Mouse (Mus musculus) heart, adult 9 months (tissue): ENCODE measurements around the gene Fam83g.
"Not testable (repeated sequence)": the region's sequence is repeated elsewhere in the genome, so short reads cannot be mapped to it uniquely, and the experiment has no call there.

ENCODE experiments used
- DNase-seq, 2 experiments: peaks; one replicate each; pipeline ENCODE4 v3.0.0; 2022; ENCODE audit warnings: low spot score in 2 of 2

Gene Fam83g

DNA sequence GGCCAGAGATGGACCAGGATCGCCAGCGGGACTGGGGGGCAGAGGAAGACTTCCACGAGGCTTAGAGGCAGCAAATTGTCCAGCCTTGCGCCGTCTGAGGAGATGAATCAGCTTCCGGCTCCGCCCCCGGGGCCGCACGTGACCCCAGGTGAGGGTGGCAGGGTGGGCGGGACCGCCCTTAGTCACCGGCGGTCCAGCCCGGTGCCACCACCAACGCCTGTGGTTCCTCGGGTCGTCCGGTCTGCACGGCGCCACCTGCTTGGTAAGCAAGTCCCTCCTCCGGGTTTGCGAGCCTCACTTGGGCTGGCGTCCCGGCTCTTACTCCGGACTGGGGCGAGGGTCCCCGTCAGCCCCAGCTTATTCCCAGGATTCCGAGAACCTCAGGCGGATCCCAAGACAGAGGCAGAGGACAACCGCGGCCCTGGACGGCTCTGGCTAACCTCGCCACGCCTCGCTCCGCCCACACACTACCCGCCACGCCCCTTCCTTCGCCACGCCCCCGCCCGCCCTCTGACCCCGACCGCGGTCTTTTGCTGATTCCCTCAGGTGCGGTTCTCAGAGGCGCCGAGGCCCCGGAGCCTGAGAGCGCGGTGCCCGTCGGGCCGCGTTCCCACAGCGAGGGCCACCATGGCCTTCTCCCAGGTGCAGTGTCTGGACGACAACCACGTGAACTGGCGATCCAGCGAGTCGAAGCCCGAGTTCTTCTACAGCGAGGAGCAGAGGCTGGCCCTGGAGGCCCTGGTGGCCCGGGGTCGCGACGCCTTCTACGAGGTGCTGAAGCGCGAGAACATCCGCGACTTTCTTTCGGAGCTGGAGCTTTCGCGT lies at the start of gene Fam83g:
Fam83g (plus strand) TSS at position 185 of the 825 bp plus-strand sequence.
- DNase-seq: peak; percentile 35 to 40

DNA sequence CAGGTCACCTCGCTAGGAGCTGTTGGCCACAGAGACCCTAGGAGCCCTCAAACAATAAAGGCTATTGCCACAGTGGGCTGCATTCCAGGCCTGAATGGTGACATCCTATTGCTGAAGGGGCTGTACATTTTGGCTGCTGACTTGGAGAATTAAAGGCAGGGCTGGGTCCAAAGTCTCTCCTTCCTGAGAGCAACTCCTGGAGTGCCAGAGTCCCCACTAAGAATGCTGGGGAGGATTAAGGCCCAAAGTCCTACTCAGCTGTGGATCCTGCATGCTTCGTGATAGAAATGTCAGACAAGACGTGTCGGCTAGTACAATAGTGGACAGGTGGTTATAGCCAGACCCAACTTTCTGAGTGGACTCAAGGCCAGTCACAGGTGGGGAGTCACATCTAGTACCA lies 47.6 kb upstream of the Fam83g start:
- not testable (repeated sequence) for DNase-seq

DNA sequence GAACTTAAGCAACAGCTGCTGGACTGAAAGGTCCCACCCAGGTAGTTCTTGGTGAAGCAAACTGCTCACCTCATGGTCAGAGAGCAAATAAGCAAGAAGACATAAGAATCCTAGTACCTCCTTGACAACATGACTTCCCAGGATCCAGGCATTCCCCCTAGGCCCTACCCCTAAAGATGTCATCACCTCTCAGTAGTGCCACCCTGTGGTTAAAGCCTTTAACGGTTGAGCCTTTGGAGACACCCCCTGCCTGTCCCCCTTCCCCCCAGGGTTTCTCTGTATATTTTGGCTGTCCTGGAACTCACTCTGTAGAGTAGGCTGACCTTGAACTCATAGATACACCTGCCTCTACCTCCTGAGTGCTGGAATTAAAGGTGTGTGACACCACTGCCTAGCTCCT lies 46.5 kb upstream of the Fam83g start:
- no peak for DNase-seq

DNA sequence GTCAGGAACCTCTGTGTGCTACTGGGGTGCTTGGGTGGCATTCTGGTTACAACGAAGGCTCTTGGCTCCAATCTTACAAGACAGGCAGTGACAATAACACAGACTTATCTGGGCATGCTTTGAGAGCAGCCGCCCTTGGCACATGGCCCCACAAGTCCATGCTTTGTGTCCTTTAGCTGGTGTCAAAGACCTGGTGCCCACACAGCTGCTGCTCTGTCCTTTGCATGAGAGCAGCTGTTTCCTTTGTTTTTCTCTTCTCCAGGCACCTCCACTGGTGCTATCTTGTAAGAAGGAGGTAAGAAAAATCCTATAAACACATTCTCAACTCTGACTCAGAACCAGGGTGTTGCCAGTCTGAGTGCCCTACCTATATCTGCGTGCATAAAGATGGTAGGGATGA lies 46.0 kb upstream of the Fam83g start:
- no peak for DNase-seq

DNA sequence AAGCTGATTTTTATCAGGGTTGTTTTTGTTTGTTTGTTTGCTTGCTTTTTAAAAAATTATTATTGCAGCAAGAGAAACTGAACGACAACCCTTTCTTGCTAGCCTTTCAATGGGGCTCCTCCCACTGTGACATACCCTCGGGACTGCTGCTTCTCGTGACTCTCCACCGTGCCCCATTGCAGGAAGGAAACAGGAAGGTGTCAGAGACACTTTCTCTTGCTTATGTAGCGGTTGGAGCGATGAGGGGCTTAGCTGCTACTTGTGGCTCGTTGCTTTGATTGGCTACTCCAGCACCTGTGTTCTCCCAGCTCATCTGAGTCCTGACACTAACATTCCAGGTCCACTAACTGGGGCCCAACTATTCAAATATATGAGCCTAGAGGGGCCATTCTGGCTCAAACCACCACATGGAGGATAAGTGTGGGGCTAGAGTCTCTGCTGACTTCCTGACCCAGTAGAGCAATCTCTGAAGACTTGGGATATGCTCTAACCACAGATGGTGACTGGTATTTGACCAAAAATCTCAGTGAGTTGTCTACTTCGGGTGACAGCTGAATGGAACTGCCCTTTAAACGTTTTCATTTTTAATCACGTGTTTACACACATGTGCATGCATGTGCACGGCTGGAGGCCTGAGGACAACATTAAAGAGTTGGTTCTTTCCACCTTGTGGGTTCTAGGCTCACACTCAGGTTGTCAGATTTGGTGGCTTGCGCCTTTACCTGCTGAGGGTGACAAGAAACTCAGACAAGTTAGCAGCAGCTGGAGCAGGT lies 44.9 kb upstream of the Fam83g start:
- DNase-seq: no peak

DNA sequence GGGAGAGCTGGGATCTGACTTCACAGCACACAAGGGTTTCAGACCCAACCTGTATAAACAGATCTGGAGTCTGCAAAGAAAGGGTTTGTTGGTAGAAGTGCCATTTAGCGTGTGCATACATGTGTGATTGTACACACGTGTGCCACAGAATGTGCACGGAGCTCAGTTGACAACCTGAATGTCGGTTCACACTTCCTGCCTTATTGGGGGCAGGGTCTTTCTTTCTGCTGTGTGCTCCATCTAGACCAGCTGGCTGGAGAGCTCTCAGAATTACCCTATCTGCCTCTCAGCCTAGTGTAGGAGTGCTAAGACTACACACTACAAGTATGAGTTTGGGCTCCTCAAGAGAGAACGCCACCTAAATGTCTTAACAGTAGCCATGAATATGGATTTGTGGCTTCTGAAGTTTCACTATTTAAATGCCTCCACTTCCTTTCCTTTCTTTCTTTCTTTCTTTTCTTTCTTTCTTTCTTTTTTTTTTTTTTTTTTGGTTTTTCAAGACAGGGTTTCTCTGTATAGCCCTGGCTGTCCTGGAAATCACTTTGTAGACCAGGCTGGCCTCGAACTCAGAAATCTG lies 44.2 kb upstream of the Fam83g start:
- no peak for DNase-seq

DNA sequence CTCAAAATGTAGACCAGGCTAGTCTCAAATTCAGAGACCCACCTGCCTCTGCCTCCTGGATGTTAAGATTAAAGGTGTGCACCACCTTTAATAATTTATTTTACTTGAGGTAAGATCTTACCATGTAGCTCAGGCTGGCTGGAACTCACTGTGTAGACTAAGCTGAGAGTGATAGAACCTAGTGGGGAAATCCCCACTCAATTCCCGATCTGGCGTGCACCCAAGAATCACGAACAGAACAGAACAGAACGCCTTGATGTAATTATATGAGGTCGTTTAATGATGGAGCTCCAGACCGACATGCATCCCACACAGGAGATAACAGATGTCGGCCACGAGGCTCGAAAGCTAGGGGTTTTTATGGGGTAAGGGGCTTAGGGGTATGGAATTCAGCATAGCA lies 43.3 kb upstream of the Fam83g start:
- not testable (repeated sequence) for DNase-seq

DNA sequence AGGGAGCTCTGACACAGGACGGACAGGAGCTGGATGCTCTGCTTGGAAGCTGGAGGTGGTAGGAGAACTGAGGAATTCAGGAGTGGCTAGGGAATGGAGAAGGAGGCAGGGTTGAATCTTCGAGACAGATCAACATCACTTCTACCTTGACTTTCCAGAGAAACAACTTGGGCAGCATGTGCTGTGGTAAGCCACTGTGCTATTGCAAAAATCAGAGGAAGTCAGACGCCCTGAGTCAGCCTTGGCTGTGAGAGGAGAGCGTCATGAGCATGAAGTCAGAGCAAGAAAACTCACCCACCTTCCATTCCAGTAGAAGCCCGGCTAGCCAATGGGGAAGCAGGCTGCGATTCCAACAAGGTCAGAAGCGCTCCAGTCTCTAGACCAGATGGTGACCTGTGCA lies 41.8 kb upstream of the Fam83g start:
- DNase-seq: no peak

DNA sequence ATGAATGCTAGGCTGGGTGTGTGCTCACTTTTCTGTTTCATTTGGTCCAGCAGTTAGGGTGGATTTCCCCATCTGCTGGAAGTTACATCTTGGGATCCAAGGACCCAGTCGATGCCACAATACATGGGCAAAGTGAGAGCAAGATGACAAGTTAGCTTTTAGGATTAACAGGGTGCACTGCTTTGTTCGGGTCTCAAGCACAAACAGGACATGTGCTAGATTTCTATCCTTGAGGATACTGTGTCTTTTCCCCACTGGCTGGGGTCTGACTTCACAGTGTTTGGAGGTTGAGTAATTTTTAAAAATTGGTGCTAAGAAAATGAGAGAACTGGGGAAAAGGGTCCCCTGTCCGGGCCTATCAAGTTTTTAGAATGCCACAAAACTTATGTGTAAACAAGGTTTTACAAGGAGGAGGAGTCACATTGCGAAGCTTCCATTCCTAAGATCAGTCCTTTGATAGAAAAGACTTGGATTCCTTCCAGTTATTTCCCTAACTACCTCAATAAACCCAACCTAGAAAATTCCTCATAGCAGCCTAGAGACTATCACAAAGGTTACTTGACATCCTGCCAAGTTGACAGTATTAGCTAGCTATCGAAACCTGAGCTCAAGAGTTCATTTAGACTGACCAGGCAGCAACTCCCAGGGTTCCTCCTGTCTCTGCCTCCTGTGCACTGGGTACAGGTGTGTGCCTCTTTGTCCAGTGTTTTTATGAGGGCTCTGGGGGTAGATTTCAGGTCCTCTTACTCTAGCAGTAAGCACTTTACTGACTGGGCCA lies 40.5 kb upstream of the Fam83g start:
- DNase-seq: no peak

DNA sequence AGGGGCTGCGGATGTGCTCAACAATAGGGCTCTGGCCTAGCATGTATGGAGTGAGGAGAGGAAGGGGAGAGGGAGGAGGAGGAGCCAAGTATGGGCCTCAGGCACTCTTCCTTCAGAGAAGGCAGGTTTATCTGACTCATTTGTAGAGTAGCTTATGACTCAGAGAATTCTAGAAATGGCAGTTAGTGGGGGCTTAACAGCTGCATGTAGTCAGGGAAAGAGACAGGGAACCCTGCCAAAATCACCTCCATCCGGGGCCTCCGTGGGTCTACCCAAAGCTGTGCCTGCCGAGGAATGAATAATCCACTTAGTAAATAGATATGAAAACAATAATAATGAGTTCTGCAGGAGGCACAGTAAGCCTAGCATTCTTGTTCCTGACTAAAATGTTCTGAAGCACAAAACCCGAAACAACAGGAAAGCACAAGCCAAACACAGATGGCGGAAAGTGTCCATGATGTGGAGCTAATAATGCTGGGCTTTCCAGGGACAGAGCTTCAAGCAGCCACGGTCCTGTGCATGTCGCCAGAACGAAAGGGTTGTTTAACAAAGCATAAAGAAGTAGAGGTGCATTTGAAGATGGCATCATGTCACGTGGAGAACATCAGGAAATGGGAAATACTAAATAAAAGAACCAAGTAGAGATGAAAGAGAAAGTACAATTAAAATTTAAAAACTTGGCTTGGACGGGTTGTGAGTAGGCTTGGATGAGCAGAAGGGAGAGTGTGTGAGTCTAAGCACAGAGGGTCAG lies 39.1 kb upstream of the Fam83g start:
- DNase-seq: peak; percentile 32 to 48

DNA sequence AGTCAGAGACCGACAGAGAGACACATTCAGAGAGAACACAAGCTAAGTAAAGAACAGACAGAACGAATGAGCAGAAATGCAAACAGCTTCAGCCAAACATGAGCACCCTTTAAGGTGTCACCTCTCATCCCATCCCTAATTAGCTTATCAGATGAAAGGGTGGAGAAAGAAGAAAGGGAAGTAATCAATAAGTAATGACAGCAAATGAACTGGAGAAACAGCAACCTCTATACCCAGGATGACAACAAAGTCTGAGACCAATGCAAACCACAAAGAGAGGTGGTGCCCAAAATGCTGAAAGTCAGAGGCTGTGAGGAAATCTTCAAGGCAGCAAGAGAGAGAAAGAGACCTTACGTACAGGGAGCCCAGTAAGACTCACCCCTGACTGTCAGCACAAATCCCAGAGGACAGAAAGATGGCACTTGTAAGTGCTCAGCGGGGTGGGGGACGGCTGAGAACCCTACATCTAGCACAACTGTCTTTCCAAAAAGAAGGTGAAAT lies 38.5 kb upstream of the Fam83g start:
- DNase-seq: no peak

DNA sequence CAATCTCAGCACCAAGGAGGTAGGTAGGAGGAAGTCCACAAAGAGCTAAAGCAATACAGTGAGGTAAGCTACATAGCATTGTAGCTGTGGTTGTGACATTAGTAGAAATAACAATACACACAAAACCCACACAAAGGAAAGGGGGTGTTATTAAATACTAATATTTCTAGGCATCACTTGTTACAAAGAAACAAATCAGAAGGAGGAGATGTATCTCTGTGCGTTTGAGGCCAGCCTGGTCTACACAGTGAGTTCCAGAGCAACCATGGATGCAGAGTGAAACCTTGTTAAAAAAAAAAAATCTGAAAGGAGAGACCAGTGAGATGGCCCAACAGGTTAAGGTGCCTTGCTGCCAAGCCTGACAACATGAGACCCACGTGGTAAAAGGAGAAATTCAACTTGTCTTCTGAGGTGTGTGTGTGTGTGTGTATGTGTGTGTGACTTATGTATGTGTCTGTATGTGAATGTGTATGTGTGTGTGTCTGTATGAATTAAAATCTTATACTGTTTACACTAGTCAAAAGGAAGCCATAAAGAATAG lies 37.3 kb upstream of the Fam83g start:
- no peak for DNase-seq

DNA sequence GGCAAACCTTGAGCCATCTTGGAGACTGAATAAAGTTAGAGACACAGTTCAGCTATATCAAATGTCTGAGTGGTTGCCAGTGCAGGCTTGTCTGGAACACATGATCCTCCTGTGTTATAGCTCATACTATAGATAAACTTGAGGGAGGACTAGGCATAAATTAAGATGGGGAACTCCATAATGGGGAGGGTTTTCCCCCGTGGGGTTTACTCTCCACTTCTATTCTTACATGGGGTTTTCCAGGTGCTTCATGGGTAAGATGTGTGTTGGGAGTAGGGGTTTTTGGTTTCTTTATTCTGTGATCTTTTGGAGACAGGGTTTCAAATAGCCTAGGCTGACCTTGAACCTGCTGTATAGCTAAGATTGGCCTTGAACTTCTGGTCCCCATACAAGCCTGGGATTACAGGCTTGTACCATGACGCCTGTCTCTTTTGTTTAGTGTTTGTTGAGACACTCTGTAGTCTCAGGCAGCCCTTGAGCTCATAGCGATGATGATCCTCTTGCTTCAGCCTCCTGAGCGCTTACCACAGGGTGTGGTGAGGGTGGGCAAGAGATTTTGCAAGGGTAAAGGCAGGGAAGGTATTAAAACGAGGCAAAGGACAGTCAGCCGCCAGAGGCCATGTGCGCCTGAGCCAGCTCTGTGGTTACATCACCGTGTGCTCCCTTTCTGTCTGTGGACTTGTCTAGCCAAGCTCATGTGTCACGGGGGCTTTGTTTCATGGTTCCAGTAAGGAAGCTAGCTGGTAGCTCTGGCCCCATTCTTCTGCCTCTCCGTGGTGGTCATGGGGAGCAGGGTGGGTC lies 36.6 kb upstream of the Fam83g start:
- DNase-seq: no peak

DNA sequence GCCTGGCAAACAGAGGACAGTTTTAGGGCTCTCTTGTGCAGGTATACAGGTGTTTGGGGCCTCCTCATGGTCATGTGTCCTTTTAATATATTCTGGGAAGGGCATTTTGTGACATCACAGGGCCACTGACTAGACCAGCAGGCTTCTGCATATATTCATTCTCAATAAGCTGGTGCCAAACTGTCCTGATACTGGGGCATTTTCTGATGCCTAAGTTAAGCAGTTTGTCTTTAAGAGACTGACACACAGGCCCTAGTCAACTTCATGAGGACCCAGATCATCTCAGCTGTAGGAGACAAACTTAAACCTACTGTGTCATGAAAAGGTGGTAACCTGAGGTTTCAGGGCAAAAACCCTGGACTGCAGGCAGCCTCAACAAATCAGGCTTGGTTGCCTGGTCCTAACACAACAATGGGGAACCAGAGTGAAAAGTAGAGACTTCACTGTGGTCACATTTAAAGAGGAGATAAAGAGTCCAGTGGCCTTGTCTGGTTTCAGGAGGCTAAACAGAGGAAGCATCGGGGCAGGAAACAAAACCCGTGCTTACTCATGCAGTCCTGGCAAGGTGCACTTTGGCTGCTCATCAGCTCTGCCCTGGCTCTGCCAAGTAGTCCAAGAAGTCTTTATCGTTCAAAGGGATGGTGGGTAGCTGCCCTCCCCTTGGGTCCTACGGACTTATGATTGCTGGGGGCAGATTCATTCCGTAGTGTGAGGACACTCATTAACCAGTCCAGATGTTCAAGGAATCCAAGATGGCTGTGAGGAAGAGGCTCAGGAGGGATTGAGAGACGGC lies 35.7 kb upstream of the Fam83g start:
- DNase-seq: peak in 1 of 2 experiments; percentile 11

DNA sequence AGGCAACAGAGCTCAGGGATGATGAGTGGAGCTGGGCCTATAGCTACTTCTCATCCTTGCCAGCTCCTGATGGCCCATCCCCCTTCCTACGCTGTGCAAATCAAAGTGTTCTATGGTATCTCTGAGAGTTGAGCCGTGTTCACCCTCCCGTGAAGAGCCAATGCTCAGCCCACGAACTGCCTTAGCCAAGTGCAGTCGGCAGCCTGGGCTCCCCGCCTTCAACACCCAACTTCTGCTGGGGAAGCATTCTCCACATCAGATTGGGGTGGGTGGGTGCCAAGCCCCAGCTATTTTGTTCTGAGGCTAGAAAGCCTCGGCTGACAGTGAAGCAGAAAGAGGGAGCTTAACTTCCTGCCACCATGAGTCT lies 35.2 kb upstream of the Fam83g start:
- DNase-seq: no peak

DNA sequence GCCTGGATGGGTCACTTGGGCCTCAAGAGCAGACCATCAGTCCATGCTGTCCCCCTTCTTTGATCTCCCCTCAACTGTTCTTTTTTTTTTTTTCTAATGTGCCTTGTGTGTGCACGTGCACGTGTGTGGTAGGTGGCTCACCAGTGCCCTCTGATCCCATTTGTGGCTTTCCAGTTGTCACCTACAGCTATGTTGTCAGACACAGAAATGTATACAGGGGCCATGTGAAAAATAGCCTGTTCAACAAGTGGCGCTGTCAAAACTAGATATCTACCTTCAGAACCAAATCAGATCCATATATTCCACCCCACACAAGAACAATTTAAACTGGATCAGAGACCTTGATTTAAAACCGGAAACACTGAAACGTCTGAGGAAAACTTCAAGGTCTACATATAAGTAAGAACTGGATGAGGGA lies 34.7 kb upstream of the Fam83g start:
- no peak for DNase-seq

DNA sequence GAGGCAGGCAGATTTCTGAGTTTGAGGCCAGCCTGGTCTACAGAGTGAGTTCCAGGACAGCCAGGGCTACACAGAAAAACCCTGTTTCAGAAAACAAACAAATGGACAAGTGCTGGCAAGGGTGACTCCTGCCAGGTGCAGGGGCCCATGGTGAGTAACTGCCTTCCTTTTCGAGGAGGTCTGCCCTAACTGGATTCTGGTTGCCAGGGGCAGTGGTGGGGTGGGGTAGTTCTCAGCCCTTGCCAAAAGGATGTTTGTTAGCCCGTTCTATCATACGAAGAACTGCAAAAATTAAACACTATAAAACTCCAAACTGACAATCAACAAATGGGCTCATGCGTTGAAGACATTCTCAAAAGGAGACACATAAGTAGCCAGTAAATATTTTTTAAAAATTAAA lies 34.3 kb upstream of the Fam83g start:
- no peak for DNase-seq

DNA sequence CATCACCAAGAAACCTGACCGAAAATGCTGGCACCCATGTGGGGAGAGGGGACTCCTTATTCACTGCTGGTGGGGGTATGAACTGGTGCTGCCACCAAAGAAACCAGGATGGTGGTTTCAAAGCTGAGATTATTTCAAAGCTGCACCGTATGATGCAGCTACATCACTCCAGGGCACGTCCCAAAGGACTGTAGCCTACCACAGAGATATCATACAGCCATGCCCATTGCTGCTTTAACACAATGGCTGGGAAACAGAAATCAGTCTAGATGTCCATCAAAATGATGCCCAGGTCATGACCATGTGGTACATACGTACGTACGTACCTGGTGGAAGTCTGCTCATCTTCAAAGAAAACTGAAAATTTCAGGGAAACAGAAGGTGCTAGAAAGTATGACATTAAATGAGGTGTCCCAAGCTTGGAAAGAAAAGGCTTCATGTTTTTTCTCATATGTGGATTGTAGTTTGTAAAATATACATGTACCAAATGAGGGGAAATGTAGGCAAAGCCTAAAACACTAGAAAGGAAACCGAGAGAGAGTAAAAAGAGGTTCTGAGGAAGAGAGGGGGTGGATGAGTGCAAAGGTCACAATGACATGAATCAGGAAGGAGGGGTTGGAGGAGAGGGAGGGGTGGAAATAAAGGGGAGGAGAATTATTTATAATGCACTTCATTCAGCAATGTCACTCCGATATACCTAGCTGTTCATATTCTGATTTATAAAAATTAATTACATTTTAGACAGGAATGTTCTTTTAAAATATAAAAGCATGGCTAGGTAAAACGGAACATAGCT lies 33.2 kb upstream of the Fam83g start:
- no peak for DNase-seq
